Mouse (Mus musculus): Measurements from ENCODE around the gene Pik3r1. TPM values are rescaled to one million over a fixed set of nuclear protein-coding genes. Genes with fewer than 3 reads are reported as not detected.

Pik3r1 gene
- total RNA-seq, 2 experiments from 2014 or later = 25.4 to 27.0 TPM

DNA sequence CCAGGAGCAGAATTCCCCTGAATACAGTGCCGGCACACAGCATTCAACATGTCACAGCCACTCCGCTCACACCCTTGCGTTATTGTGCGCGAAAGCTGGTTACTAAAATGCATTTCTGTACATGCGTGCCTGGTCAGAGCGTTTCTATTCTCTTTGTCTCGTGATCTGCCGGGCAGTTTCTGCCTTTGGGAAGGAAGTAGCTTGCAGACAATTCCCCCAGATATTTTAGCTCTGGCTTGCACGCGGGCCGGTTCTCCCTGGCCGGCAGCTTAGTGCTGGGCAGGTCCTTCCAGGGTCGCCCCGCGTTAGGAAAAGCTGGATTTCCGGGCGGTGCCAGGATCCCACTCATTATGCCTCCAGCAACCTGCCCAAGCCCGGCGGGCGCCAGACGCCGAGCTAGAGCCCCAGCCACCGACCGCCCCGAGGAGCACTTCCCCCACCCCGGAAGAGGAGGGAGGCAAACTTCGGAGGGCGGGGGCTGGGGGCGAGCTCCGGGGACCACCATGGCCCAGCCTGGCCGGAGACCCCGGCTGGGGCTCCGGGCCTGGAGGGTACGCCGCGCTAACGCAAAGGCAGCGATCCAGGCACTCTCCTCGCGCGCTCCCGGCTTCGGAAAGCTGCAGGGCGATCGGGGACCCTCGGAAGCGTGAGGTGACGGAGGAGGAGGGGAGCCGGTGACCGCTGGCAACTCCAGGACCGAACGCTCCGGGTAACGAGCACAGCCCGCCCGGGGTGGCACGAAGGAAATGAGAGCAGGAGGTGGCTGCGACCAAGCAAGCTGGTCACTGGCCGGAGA is 806 bp downstream of the Pik3r1 start:
- no peak for DNase-seq

DNA sequence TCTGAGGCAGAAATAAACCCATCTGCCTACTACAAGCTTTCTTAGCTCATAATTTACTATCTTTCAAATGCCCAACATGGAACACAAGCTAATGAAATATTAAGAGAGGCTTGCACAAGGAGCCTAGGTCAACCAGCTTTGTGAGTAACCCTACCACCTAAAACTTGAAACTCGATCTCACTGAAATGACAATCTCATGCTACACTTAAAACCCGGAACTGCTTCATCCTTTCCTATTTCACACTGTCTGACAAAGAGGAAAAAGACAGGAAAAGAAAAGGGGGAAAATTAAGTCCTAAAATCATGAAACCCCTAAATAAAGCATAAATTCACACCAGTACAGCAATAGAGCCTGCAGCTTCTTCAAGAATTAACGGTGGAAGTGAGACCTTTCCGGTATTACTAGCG is 1.4 kb downstream of the Pik3r1 start:
- DNase-seq = no peak

DNA sequence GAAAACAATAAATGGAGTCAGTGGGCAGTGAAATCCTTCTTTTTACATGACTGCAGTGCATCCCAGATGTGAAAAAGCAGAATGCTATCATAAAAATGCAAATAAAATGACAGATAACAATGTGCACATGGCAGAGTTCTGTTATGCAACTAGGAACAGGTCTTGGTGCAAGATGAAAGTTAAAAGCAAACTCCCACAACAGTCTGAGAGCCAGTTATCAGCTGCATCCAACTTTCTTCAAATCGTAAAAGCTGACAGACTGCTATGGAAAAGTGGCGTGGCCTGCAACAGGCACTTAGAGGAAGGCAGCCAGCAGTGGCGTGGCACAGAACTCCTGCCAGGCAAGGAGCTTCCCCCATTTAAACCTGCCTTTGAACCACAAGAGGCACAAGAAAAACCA is 2.0 kb downstream of the Pik3r1 start:
- no peak for DNase-seq

DNA sequence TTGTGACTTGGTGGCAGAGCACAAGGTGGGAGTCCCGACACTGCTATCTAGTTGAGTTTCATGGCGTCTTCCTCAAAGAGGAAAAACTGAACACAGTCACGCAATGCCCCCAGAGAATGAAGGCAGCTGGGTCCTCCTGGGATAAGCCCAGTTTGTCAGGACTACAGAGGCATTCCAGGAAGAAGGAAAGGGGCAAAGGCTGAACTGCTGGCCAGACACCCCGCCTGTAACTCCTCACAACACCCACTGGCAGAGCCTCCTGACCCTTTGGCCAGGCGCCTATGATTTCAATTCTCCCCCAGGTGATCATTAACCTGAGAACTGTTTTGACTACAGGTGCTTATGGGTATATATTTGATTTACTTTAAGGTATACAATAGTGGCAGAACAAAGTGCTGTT is 3.9 kb downstream of the Pik3r1 start:
- no peak for DNase-seq

DNA sequence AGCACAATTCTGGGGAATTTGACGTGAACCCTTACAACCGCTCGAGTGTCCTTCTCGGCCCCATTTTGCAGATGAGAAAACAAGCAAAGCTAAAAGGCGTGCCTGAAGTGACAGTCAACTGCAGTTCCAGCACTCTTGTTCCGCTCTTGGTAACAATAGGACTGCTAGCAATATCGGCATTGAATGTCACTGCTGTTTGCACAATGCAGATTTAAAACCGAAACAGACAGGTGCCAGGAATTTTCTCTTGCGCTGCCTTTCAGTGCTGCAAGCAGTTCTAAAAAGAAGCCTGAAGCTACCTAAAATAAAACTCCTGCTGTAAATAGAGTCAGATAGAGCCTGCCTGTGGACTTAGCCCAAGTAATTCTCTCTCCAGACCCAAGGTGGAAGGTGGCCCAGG is 4.3 kb downstream of the Pik3r1 start:
- DNase-seq = no peak

DNA sequence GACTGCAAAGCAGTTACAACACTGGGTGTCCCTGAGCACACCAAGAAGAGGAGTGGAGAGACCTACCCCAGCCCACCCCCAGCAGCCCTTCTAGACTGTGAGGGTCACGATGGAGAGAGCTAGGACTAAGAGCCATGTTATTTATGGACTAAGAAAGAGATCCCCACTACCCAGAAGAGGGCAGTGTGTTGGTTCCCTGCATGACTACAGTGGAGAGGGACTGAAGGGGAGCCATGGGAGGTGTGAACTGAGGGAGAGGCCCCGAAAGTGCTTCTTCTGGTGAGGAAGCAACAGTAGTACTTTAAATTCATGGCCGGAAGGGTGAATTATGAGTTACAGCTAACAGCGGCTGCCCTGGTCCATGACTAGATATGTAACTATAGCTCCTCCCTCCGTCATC is 4.9 kb downstream of the Pik3r1 start:
- DNase-seq = no peak

DNA sequence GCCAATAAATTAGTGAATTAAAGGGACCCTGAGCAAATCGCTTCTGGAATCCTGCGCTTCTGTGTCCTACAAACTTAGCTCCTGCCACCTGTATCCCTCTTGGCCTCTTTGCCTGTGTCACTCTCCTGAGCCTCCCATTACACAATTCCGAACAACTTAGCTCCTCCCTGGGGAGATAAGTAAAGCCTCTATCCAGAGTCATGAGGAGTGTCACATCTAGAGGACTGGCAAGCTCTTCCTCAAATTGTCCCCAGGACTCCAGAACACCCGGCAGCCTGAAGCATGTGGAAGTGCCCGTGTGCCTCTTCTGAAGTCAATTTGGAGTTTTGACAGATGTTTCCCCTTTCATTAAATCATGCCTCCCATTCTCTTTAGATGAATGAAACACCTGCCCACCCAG is 6.4 kb downstream of the Pik3r1 start:
- no peak for DNase-seq

DNA sequence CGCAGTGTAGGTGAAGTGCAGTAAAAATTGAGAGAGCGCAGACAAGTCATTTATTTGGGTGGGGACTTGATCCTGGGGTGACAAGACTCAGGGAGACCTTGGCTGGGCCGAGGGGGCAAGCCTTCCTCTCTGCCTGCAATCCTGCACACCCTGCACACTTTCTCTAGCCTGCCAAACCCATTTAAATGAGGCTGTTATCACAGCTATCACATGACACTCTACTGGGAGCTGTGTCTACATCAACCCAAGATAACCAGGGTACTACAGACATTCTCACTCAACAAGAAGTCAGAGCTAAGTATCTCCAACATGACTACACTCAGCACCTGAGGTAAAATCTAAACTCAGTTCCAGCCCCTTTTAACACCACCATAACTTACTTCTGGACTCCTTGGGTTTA is 7.1 kb downstream of the Pik3r1 start:
- no peak for DNase-seq

DNA sequence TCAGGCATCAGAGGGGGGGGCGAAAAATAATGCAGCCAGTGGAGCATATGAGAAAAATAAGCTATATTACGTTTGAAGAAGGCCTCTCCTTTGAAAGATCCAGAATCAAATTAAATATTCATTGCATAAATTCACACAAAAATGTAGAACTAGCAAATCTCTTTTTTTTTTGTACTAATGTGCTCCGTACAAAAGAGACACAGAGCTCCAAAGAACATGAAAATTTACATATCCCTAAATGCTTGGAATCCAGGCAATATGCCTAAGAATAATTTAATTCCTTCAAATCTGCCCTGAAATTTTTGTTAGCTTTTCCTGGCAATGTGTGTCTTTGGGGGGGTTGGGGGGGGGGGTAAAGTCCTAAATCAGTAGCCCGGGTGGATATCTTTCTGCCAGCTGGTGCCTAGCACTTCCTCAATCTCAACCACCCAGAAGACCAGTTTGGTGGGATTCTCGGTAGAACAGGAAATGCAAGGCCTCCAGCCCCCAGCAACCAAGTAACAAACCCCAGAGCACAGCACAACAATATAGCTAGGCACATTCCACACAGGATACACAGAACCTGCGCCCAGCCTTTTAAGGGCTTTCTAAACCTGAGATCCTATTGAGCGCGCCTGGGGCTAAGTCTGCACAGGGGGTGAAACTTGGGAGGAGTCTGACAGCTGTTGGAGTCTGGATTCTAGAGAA is 7.9 kb downstream of the Pik3r1 start:
- DNase-seq = no peak

DNA sequence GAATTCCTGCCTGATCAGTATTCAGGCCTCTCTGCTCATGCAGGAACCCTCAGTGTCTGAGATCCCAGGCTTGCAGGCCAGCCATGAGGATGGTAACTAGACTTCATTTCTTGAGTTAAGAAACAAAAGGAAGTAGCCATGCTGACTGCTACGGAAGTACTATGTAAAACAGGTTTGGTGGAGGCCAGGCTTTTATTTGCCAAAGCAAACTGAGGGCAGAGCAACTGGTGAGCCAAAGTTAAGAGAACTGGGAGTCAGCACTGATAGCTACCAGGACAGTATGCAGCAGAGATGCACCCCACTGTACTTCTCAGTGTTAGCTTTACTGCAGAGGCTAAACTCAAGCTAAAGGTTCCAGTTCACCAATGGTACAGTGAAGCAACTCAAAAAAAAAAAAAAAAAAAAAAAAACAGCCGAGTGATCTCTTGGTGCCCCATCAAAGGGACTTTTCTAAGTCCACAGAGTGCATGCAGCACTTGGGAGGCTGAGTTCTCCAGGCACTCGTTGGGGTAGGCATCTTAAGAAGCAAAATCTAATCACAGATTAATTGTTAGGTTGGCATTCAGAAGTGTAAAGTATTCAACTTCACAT is 8.6 kb downstream of the Pik3r1 start:
- DNase-seq = no peak

DNA sequence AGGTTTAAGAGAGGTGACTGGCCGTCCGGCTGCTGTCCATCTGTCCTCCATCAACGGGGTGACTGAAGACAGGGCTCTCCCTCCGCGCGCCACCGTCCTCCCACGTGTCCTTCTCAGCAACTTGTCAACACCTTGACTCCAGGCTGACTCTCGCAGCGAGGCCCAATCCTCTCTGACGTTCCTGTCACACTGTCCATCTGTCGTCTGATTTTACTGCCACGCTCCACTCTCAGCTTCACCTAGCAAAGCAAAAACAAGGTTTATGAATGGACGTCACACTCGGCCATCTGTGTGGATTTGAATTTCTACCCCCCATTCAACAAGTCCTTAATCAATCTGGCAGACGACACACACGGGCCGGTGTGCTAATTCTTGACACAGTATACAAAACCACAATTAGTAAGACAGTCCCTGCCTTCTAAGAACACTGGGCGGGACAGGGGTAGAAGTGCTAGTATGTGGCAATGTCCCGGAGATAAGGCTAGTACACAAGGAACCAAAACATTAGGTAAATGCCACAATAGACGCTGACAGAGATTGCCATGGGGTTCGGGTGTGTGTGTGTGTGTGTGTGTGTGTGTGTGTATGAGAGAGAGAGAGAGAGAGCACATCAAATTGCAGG is 10.1 kb downstream of the Pik3r1 start:
- DNase-seq = no peak

DNA sequence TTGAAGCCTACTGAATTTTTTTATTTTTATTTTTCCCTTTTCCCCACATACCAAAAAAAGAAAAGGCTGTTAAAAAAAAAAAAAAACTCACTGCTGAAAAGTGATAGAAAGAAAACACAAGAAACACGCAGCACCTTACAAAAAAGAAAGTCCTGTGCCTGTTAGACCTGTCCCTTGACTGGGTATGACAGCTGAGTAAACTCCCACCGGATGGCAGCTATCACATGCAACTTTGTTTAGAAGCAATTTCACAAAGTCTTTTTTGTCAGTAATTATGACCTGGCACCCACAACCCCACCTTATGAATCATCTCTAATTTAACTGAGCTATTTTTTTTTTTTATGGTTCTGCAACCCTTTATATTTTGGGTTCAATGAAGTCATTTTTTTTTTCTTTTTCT is 12.8 kb downstream of the Pik3r1 start:
- DNase-seq = no peak

DNA sequence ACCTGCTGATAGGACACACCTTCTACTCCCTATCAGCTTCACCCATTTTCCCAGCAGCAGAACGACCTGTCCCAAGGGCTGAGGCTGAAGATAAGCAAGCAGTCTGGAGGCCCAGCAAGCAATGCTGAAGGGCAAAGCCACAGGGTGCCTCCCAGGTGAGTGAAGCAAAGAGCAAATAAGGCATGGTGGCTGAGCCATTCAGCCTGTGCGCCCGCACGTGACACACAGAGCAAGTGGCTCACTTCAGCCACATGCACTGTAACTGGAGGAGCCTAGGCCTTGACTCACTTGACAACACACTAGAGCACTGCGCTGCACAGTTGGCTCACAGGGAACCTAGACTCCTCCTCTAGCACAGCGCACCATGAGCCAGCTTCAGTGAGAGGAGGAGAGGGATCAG is 14.4 kb downstream of the Pik3r1 start:
- no peak for DNase-seq

DNA sequence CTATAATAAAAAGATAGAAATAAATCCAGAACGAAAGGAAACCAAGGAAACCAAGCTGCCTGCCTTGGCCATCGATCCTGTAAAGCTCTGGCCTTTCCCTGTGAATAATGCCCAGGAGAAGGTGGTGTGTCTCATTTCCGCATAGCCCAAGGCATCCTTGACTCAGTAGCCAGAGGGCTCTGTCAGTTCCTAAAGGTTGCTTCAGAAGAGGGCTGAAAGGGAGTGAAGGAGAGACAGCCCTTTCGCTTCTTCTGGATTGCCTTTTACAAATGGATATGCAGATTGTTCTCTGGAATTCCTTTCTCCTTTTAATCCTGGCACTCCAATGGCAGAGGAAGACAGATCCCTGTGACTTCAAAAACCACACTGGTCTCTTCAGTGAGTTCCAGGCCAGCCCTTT is 16.2 kb downstream of the Pik3r1 start:
- no peak for DNase-seq

DNA sequence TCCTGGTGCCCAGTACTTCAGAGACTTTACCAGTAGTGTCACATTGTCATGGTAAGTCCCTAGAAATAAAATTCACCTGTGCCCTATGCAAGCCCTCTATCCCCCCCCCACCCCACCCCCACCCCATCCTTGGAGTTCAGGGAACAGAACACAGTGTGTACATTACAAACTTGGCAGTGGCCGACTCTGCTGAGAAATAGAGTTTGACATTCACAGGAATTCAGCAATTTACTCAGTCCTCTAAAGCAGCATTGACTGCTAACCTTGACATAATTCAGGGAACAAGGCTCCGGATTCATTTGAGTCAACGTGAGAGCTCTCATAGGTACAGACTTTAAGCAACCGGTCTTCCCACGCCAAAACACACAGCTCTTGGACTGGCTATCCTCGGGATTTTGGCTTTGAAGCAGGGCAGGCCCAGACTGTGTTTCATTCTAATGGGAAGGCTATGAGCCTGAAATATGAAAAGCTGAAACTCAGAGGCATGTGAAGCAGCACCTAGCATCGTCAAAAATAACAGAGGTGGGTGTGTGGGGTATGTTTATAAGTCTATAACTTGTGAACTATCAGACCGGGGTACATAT is 21.9 kb downstream of the Pik3r1 start:
- no peak for DNase-seq

DNA sequence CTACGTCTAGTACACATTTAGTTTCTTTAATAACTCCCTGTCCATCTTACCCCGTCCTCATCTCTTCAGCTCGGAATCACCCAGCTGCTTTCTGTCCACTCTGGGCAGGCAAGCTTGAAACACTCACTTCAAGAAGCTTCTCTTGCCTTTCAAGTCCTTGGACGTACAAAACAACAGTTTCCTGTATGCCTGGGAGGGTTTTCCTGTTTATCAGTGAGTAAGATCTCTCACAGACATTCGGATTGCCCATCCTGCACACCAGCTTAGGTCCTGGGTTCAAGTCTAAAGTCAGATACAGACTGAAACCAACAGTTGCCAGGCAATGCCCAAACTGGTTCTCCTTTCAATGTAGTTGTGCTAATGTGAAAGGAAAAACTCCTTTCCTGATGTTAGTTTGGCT is 23.1 kb downstream of the Pik3r1 start:
- DNase-seq = no peak

DNA sequence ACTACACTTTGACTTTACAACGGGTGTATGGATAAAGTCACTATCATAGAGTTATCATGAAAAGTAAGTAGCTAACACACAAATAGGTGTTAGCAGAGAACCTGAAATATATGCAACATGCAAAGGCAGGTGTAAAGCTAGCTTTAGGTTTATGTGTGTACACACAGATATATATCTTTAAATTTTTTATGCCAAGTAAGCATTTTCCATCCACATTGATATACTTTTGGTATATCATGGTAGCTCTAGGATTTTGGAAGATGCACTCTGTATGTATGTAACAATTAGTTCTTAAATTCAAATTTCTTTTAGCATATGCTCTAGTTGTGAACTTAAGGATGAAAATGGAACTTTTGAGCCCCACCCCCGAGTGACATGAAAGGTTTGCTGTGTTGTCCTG is 24.0 kb downstream of the Pik3r1 start:
- DNase-seq = no peak

DNA sequence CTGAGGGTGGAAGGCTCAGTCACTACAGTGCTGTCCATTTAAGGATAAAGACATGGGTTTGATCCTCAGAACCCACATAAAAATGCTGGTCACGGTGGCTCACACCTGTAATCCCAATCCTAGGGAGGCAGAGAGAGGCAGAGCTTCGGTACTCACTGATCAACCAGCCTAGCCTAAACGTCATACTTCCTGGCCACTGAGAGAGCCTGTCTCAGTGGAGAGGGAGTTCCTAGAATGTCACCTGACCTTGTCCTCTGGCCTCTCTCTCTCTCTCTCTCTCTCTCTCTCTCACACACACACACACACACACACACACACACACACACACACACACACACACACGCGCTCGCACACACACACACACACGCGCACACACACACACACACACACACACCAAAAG is 24.8 kb downstream of the Pik3r1 start:
- DNase-seq = no peak

DNA sequence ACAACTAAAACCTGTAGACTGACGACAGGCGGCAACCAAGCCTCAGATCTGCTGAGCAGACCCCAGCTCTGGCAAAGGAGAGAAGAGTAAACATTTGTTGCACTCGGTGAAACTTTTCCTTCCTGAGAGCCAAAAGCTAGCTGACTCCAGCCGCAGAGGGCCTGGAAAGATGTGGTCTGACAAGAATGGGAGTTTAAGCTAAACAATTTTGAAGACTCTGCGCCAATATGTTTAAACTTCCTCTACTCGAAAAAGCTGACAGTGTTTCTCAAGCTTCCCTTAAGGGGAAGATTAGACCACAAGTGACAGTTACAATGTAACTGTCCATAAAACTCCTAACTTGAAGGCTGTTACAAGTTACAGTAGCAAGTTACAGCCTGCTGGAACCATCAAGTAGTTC is 25.4 kb downstream of the Pik3r1 start:
- DNase-seq = no peak

DNA sequence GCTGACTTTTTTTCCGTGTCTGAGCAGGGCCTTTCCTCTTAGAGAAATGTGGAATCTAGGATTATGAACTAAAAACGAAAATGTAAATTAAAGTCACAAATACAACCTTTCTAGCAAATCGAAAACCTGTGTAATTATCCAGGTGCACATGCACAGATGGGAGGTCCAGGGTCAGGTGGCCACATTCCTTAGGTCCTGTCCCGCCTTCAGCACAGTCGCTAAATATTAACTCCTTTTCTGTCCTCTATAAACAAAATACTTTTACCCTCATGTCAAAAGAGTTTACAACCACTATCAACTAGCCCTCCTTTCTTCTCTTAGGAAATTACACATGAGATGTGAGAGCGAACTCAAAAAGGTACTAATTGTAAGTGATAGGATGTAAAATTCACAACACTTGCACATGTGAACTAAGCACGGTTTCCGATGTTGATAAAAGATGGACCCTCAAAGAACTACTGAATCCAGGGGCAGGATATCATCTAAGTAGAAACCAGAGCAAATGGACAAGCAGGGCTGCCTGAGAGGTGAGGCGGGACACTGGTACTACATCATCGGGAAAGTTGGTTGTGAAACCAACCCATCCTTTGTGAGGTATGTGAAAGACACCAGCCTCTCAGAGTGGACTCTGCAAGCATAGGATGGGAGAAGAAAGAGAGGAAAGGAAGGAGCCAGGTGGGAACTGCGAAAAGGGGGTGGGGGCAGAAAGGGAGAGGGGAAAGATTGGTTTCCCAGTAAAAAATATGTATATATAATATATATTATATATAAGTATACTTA is 26.3 kb downstream of the Pik3r1 start:
- no peak for DNase-seq

DNA sequence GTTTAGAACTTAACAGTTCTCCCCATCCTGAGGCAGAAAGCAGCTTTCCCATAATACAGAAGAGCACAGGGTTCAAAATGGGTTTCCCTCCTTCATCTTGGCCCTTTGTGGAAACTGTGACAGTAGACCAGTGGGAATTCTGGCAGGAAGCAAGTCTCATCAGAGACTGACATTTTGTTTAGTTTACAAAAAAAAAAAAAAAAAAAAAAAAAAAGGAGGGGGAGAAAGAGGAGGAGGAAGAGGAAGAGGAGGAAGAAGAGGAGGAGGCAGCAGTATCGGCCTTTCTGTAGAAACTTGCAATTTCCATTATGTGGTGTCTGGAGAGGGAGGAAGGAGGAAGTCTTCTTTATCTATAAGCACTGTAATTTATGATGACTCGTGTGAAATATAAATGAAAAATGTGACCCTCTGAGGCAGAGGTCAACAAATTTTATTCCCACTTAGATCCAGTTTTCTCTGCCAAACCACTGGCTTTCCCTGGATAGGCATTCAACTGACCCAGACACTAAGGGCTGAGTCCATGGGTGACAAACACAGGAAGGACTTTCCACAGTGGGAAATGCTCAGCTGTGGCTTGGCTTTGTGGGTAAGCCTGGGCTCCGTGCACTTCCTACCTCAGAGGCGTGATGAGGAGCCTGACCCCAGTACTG is 28.2 kb downstream of the Pik3r1 start:
- DNase-seq = no peak

Measured in gastrocnemius, postnatal 25 days (tissue).